Mouse (Mus musculus): Measurements from ENCODE around the gene Pdcd4.
A peak's percentile ranks its signal among the peaks of the same experiment; 100 is the strongest.

The Pdcd4 gene

GRCm38 (mm10) chr19:53871502-53871901 is 20.5 kb upstream of the Pdcd4 start:
- DNase-seq (ENCODE audit: low spot score in 2 of 2) = no peak

- DNase-seq (ENCODE audit: low spot score in 2 of 2) = no peak
Measured at GRCm38 (mm10) chr19:53872994-53873713, 18.9 kb upstream of the Pdcd4 start.

GRCm38 (mm10) chr19:53875246-53875645 is 16.8 kb upstream of the Pdcd4 start:
- no peak for DNase-seq (ENCODE audit: low spot score in 2 of 2)

GRCm38 (mm10) chr19:53877779-53878178 is 14.3 kb upstream of the Pdcd4 start:
- DNase-seq (ENCODE audit: low spot score in 2 of 2) = no peak

- no peak for DNase-seq (ENCODE audit: low spot score in 2 of 2)
Measured at GRCm38 (mm10) chr19:53880460-53880859, 11.6 kb upstream of the Pdcd4 start.

- no peak for DNase-seq (ENCODE audit: low spot score in 2 of 2)
Measured at GRCm38 (mm10) chr19:53881786-53882185, 10.2 kb upstream of the Pdcd4 start.

- DNase-seq (ENCODE audit: low spot score in 2 of 2) = no peak
Measured at GRCm38 (mm10) chr19:53885450-53885849, 6.6 kb upstream of the Pdcd4 start.

- no peak for DNase-seq (ENCODE audit: low spot score in 2 of 2)
Measured at GRCm38 (mm10) chr19:53886576-53887370, 5.3 kb upstream of the Pdcd4 start.

- DNase-seq (ENCODE audit: low spot score in 2 of 2) = no peak
Measured at GRCm38 (mm10) chr19:53887822-53888221, 4.2 kb upstream of the Pdcd4 start.

GRCm38 (mm10) chr19:53888331-53888730 is 3.7 kb upstream of the Pdcd4 start:
- no peak for DNase-seq (ENCODE audit: low spot score in 2 of 2)

GRCm38 (mm10) chr19:53889555-53889954 is 2.5 kb upstream of the Pdcd4 start:
- peak in 1 of 2 experiments; percentile 37 for DNase-seq (ENCODE audit: low spot score in 2 of 2)

- DNase-seq (ENCODE audit: low spot score in 2 of 2) = no peak
Measured at GRCm38 (mm10) chr19:53890274-53890673, 1.8 kb upstream of the Pdcd4 start.

GRCm38 (mm10) chr19:53890781-53891251 is 1.2 kb upstream of the Pdcd4 start:
- DNase-seq (ENCODE audit: low spot score in 2 of 2) = no peak

GRCm38 (mm10) chr19:53891569-53891968 is 462 bp upstream of the Pdcd4 start:
- no peak for DNase-seq (ENCODE audit: low spot score in 2 of 2)

GRCm38 (mm10) chr19:53892838-53893359 is 868 bp downstream of the Pdcd4 start:
- no peak for DNase-seq (ENCODE audit: low spot score in 2 of 2)

- peak; percentile 25 to 53 for DNase-seq (ENCODE audit: low spot score in 2 of 2)
Measured at GRCm38 (mm10) chr19:53893711-53894171, 1.7 kb downstream of the Pdcd4 start.

GRCm38 (mm10) chr19:53894538-53895121 is 2.6 kb downstream of the Pdcd4 start:
- peak; percentile 52 to 76 for DNase-seq (ENCODE audit: low spot score in 2 of 2)

GRCm38 (mm10) chr19:53898046-53898445 is 6.0 kb downstream of the Pdcd4 start:
- DNase-seq (ENCODE audit: low spot score in 2 of 2) = no peak

- no peak for DNase-seq (ENCODE audit: low spot score in 2 of 2)
Measured at GRCm38 (mm10) chr19:53898498-53898897, 6.5 kb downstream of the Pdcd4 start.

- DNase-seq (ENCODE audit: low spot score in 2 of 2) = no peak
Measured at GRCm38 (mm10) chr19:53898970-53899900, 7.2 kb downstream of the Pdcd4 start.
